Mouse (Mus musculus) stomach, postnatal 0 days (tissue): ENCODE results near the gene Epo.

Experiments used
- CTCF ChIP-seq: IDR thresholded peaks from 2 replicates; pipeline ENCODE4 v1.5.1; 2016; ENCODE audit warnings: antibody characterized with exemption, low read depth, mild to moderate bottlenecking, moderate library complexity
- EP300 ChIP-seq: optimal IDR thresholded peaks from 2 replicates; pipeline ENCODE3; 2016; ENCODE audit warnings: antibody characterized with exemption

DNA sequence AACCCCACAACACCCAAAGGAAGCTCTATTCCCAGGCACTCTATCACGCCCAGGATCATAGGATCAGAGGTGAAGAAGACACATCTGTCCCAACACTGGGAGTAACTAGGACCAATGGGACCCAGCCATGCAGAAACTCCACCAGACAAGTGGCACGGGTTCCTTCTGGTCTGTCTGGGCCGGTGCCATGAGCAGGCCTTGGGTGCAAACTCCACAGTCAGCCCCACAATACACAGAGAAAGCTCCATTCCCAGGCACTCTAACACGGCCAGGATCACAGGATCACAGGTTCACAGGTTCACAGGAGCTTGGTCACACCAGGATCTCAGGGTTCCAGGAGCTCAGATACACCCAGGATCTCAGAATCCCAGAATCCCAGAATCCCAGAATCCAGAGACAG, 12.6 kb upstream of the Epo start:
- no peak for TF ChIP-seq EP300
- no peak for TF ChIP-seq CTCF
